Mouse (Mus musculus) gastrocnemius, adult 2 months (tissue): ENCODE measurements around the gene Dlg2. TPM values are rescaled to one million over a fixed set of nuclear protein-coding genes. Genes with fewer than 3 reads are reported as not detected.

Experiments used
- DNase-seq: peaks from one replicate; pipeline ENCODE4 v3.0.0; 2022
- H3K27ac ChIP-seq: fragments of 200-600 bp; 2 replicates; pipeline ENCODE4 v1.8.1; 2022; ENCODE audit warnings: mild to moderate bottlenecking
- H3K4me3 ChIP-seq: fragments of 200-600 bp; 2 replicates; pipeline ENCODE4 v1.8.1; 2022; ENCODE audit warnings: mild to moderate bottlenecking, moderate library complexity
- CTCF ChIP-seq: fragments of 200-600 bp; IDR thresholded peaks from 2 replicates; pipeline ENCODE4 v1.8.1; 2022; ENCODE audit warnings: antibody characterized with exemption, mild to moderate bottlenecking, moderate library complexity
- intact Hi-C: fragments of 180-260 bp; cut with DNase I; formaldehyde crosslinking; loops from one replicate; pipeline ENCODE4 v1.15.1; 2025
- total RNA-seq, 2 experiments: library from RNA; stranded (reverse); gene quantifications; 2 replicates each; pipeline ENCODE4 v1.2.3; 2021

Dlg2 gene
- total RNA-seq, 2 experiments from 2014 or later, result 0.22 to 0.71 TPM

DNA sequence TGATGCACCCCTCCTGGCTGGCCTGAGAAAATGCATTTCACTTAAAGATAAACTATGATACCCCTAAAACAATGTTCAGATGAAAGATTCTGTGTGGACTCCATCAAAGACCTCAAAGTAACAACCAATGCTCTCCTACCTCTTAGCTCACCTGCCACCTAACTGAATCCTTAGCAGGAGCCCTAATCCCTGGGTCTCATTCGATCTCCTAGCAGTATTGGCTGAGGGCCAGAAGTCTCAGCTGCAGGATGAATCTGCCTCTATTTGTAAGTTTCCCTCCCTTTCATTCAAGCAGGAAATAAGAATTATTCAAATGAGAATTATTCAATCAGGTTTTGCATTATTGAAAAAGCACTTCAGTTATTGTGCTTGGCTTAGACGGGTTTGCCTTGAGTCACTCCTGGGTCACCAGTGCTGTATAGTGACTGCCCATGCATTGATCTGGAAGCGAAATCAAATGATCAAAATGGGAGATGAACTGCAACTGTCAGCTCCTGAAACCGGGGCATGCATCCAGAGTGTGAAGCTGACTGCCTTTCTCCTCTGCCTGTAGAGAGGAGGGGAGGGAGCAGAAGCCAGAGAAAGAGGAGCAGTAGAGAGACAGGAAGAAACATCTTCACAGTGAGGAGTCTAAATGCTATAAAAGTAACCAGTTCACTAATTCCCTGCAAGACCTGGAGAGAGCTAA is 1924.7 kb downstream of the Dlg2 start:
- Histone ChIP-seq H3K4me3 (no peak overlapping the region), H3K27ac (no peak overlapping the region)
- no peak for TF ChIP-seq CTCF
- DNase-seq, result no peak
- intact Hi-C loops, result no loop called here

DNA sequence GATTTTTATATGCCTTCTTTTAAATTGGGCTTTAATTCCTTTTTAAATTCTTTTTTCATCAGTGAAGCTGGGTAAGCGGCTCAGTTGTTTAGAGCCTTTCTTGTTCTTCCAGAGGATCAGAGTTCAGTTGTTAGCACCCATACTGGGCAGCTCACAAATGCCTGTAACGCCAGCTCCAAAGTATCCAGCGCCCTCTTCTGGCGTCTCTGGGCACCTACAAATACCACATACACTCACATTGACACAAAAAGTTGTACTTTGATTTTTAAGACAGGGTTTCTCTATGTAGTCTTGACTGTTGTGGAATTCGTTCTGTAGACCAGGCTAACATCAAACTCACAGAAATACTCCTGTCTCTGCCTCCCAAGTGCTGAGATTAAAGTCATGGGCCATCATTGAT is 1932.0 kb downstream of the Dlg2 start:
- H3K27ac ChIP-seq, result no peak overlapping the region
- TF ChIP-seq CTCF, result no peak
- DNase-seq, result no peak
- no peak overlapping the region for H3K4me3 ChIP-seq
- intact Hi-C loops, result no loop called here

DNA sequence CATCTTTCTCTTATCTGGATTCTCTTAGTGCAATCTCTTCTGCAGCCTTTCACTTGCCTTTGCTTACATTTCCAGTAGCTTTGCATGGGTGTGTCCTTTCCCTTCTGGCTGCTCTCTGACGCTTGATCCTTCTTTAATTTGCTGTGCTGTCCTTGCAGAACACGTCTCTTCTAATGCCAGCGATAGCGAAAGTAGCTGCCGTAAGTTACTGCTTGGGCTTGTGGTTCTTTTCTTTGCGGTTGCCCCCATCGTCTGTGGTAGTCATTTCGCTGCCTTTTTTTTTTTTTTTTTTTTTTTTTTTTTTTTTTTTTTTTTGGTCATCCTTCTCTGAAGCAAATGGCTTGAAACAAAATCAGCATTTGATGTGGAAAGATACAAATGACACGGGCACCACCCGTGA is 1944.0 kb downstream of the Dlg2 start:
- Histone ChIP-seq H3K4me3 (peak overlapping the region; percentile 28), H3K27ac (no peak overlapping the region)
- intact Hi-C loops, result no loop called here
- TF ChIP-seq CTCF, result no peak
- DNase-seq, result no peak

DNA sequence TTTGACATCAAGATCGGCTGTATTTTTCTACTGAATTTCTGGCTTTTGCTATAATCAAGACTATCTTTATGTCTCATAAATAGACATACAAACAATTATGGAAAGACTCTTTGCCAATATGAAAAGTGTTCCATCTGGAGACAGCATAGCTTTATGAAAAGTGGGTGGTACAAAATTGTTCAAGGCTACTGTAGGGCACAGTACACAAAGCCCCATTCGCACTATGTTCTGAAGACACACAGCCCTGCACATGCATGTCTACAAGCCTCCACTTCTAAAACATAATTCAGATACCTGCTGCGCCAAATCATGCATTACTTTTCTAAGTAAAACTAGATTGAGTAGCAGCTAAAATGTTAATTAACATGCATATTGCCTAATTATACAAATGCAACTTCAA is 1946.5 kb downstream of the Dlg2 start:
- Histone ChIP-seq H3K27ac (no peak overlapping the region), H3K4me3 (no peak overlapping the region)
- intact Hi-C loops, result no loop called here
- DNase-seq, result no peak
- no peak for TF ChIP-seq CTCF

DNA sequence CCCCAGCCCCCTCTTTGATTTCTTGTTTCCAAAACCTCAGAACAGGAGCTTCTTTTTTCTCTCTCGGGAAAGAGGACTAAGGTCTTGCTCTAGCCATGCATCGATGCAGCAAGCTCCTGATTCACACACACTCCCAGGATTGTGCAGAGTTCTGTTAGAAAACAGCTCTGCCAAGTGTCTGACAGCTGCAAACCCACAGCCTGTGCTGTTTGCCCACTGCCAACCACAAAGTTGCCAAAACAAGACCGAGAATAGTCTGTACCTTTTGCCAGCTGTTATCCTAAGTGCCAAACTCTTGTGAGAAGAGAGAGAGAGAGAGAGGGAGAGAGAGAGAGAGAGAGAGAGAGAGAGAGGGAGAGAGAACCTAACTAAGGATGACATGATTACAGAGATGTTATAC is 1948.2 kb downstream of the Dlg2 start:
- no peak for TF ChIP-seq CTCF
- DNase-seq, result peak; percentile 18
- intact Hi-C loops, result no loop called here

DNA sequence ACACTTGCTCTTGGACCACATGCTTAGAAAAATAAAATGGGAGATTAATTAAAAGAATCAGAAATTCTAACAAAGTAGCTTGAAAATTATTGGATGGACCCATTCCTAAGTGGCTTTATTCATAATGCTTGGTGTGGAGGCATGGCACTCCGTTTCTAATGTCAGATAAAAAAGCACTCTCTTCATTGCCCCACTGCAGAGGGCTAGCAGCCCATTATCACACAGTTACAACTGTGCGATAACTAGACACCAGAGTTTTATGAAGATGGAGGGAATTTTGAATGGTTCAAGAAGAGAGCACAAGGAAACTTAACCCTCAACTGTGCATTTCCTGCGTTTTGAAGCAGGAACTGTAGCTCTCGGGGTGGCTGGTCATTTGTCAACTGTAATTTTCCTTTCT is 1950.8 kb downstream of the Dlg2 start:
- DNase-seq, result no peak
- Histone ChIP-seq H3K4me3 (no peak overlapping the region), H3K27ac (no peak overlapping the region)
- TF ChIP-seq CTCF, result no peak
- intact Hi-C loops, result no loop called here

More for the DNA sequence above, 1948.2 kb downstream of the Dlg2 start:
- Histone ChIP-seq H3K27ac (no peak overlapping the region), H3K4me3 (no peak overlapping the region)

DNA sequence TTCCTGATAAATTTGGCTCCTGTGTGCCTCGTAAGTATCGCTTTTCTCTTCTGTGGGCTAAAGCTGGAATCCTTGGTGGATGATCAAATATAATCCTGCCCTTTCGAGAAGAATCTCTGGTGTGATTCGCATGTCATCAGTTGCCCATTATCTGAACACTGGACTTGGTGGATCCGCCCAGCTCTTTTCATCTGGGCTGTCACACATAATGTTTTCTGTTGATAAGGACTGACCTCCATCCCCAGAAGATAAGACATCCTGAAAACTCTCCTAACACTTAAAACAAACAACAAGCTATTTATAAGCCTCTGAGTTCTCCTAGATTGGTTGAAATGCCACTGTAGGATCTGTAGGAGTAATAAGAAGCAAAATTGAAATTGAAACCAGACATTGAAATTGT is 1952.2 kb downstream of the Dlg2 start:
- intact Hi-C loops, result no loop called here
- no peak for TF ChIP-seq CTCF
- DNase-seq, result no peak
- Histone ChIP-seq H3K4me3 (no peak overlapping the region), H3K27ac (no peak overlapping the region)

DNA sequence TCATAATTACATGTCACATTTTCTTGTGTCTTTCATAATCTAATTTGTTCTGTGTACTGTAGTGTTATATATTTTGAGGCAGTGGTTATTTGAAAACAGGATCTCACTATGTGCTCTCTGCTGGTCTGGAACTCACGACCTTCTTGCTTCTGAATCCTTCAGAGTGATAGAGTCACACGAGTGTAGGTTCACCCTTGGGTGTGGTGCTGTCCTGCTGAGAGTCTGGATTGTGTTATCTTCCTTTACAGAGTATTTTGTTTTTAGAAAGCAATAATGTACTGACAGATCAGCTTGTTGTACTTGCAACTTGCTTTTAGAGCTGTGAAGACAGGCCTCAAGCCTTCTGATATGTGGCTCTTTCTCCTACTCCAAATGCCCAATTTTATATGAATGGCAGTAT is 1953.8 kb downstream of the Dlg2 start:
- no peak for TF ChIP-seq CTCF
- DNase-seq, result no peak
- no peak overlapping the region for H3K27ac ChIP-seq
- H3K4me3 ChIP-seq, result no peak overlapping the region
- intact Hi-C loops, result no loop called here

DNA sequence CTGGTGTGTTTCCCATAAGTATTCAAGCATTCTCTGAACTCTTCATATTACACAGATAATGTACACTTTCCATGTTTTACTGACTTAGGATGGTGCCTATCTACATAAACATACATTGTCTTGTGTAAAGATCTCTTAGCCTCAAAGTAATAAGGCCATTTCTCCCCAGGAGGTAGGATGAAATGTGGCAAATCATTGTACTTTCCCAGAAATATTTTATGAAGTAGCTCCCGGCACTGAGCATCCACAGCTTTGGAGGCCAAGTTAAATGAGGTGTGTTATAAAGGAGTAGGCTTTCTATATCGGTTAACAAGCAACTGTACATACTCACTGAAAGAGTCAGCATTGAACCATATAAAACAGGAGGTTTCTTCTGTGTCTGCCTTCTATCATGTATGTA is 1960.7 kb downstream of the Dlg2 start:
- H3K4me3 ChIP-seq, result no peak overlapping the region
- no peak overlapping the region for H3K27ac ChIP-seq
- no peak for TF ChIP-seq CTCF
- intact Hi-C loops, result no loop called here
- no peak for DNase-seq

DNA sequence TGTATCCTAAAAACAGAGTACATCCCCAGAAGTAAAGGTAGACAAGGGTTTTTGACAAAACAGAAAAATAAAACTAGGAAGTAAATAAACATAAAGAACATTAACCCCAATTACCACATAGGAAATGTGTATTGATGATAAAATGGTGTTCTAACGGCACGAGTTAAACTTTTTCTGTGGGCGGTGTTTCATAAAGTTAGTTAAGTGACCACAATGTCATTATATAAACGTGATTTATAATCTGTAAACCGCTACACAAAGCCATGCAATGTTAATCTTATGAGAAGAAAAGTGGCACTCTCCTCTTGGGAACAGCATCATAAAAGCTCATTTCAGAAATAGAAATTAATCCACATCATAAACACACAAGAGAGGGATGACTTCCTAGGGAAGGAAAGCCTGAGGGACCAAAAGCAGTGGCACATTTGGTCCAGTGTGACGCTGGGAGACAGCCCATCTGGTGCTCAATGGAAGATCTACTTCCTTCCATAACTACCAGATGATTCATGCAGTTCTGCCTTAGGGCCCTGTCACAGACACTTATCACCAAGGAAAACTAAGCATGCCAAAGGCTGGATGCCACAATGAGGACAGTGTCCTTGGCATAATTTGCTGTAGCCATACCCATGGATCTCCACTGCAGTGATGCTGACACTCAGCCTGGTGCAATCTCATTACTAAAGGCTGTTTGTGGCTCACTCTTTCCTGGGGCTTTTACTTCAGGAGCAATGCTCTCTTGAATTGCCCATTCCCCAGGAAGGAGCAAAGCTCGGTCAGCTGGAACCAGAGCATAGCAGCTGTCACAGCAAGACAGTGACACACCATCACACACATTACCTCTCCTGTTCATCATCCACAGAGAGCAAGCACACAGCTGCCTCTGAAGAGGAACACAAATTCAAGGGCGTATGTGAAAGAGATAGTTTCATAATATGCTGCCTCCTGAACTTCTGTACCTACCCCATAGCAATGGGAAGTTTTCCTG is 1963.3 kb downstream of the Dlg2 start:
- Histone ChIP-seq H3K27ac (no peak overlapping the region), H3K4me3 (no peak overlapping the region)
- no peak for DNase-seq
- intact Hi-C loops, result no loop called here
- TF ChIP-seq CTCF, result no peak

DNA sequence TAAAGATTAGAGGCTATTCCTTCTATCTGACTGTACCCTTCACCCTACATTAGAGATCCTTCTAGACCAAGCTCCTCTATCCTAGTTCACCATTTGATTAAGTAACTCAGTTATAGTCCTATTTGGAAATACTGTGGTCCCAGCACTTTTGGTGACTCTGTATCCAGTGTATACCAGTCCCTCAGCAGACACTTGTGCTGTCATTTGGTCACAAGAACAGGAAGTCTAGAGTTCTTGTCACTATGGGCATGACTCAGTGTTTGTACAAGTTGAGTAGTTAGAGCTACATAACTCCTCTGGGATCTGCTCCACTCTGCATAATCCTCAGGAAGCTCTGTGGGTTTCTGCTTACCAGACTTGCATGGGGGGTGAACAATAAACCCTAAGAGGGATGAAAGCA is 1965.1 kb downstream of the Dlg2 start:
- no peak for DNase-seq
- no peak for TF ChIP-seq CTCF

DNA sequence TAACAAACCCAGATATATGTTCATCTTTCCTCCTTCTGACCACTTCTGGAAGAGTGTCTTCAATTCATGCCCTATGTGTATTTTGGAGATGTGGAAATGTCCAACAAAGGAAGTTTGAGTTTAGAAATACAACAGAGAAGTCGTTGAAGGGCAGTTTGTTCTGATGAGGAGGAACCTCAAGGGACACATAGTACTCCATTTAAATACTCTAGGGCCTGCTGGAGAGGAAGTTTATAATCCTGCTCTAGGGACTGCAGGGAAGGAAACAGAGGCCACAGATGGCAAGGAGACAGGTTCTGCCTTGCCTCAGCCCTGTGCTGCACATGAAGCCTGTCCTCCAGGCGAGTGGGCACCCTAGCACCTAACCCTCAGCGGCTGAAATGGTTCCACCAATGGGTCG is 1965.6 kb downstream of the Dlg2 start:
- intact Hi-C loops, result no loop called here
- no peak overlapping the region for H3K4me3 ChIP-seq

More for the DNA sequence above, 1965.1 kb downstream of the Dlg2 start:
- no peak overlapping the region for H3K4me3 ChIP-seq
- no peak overlapping the region for H3K27ac ChIP-seq
- intact Hi-C loops, result no loop called here

DNA sequence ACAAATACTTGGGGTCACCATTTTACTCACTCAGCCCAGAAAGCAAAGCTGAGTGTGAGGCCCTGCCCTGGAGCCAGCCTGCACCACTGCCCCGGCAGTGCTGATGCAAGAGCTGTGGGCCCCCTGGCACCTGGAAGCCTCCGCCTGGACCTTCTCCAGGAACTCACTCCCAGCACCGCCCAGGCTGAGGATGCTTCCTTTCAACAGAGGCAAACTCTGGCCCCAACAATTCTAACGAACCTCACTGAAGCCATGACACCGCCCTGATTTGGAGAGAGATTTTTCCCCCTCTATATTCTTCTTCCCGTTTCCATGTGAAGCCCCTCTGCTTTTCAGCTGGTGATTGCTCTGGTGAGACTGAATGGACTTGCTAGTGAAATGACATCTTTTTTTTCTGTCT is 1971.5 kb downstream of the Dlg2 start:
- DNase-seq, result no peak
- no peak overlapping the region for H3K27ac ChIP-seq
- no peak for TF ChIP-seq CTCF
- intact Hi-C loops, result no loop called here
- H3K4me3 ChIP-seq, result no peak overlapping the region

More for the DNA sequence above, 1965.6 kb downstream of the Dlg2 start:
- no peak for TF ChIP-seq CTCF
- H3K27ac ChIP-seq, result no peak overlapping the region
- no peak for DNase-seq
